Mouse (Mus musculus): Measurements from ENCODE around the gene Abcg2. TPM values are rescaled to one million over a fixed set of nuclear protein-coding genes. Genes with fewer than 3 reads are reported as not detected.
A peak's percentile ranks its signal among the peaks of the same experiment; 100 is the strongest.
"Not testable (repeated sequence)": the region's sequence is repeated elsewhere in the genome, so short reads cannot be mapped to it uniquely, and the experiment has no call there.

The Abcg2 gene
- polyA plus RNA-seq (2012; rRNA removed) (28.9 and 29.5 TPM in 2 replicates), polyA plus RNA-seq (2014; fragmentation: Nextera tagmentation; extraction: Ambion mirVana) (42.9 and 45.4 TPM in 2 replicates)

GRCm38 (mm10) chr6:58584223-58584622 lies at the start of gene Abcg2:
TSS of gene Abcg2 (plus strand) at chr6:58584523.
- WGBS, result 87% methylated on average over 3 of the region's 3 CpGs

DNA sequence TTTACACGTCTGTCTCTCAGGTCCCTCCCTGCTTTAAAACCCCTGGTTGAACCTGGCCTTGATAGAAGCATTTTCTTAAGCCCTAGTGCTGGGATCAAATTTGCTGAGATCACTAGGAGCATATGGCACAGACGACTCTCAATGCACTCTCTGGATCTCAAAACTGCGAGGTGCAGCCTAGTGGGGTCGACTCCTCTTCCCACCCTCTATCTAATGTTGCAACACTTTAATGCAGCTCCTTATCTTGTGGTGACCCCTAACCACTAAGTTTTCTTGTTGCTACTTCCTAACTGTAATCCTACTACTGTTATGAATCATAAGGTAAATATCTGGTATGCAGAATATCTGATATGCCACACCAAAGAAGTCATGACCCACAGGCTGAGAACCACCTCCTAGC lies 44.1 kb upstream of the Abcg2 start:
- 56% methylated on average over 4 of the region's 4 CpGs for WGBS
- H3K4me3 ChIP-seq (replicated peaks; ENCODE audit: low read length); DNase-seq (ENCODE audit: low spot score); H3K36me3 ChIP-seq (ENCODE audit: control insufficient read depth, insufficient read depth, low read length); H3K27ac ChIP-seq (replicated peaks; ENCODE audit: low read depth, low read length); H3K9me3 ChIP-seq (ENCODE audit: control insufficient read depth, low read length); ATAC-seq (ENCODE audit: low FRiP score, low read depth); H3K9ac ChIP-seq (ENCODE audit: low read depth, low read length, severe bottlenecking); H3K4me1 ChIP-seq (ENCODE audit: control insufficient read depth, insufficient read depth, low read length); H3K4me2 ChIP-seq (replicated peaks; ENCODE audit: low read depth, low read length, severe bottlenecking); H3K27me3 ChIP-seq (ENCODE audit: control insufficient read depth, insufficient read depth, low read length): not testable (repeated sequence)

More at GRCm38 (mm10) chr6:58584223-58584622, at the start of gene Abcg2:
- not testable (repeated sequence) for H3K9me3 ChIP-seq (ENCODE audit: control insufficient read depth, low read length); ATAC-seq (ENCODE audit: low FRiP score, low read depth); H3K9ac ChIP-seq (ENCODE audit: low read depth, low read length, severe bottlenecking); H3K27me3 ChIP-seq (ENCODE audit: control insufficient read depth, insufficient read depth, low read length); H3K4me1 ChIP-seq (ENCODE audit: control insufficient read depth, insufficient read depth, low read length); H3K4me2 ChIP-seq (replicated peaks; ENCODE audit: low read depth, low read length, severe bottlenecking); DNase-seq (ENCODE audit: low spot score); H3K27ac ChIP-seq (replicated peaks; ENCODE audit: low read depth, low read length); H3K36me3 ChIP-seq (ENCODE audit: control insufficient read depth, insufficient read depth, low read length); H3K4me3 ChIP-seq (replicated peaks; ENCODE audit: low read length)

DNA sequence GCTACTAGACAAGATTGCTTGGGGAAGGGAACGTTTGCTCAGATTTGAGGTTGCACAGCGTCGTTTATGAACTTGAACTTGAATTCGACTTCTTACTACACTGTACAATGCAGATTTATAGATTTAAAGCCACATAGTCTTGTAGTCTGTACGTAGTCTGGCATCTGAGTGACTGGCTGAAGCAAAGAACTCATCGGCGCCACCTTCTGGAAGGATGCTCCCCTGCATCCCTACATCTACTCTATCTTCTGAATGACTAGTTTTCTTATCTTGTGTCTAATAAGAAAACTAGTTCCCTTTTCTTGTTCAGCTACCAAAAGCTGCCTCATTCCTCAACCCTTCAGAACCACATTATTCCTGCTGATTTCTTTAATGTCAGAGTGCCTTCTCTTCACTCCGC lies 41.5 kb upstream of the Abcg2 start:
- H3K27me3 ChIP-seq (ENCODE audit: control insufficient read depth, insufficient read depth, low read length); ATAC-seq (ENCODE audit: low FRiP score, low read depth); H3K4me2 ChIP-seq (replicated peaks; ENCODE audit: low read depth, low read length, severe bottlenecking); H3K4me1 ChIP-seq (ENCODE audit: control insufficient read depth, insufficient read depth, low read length); H3K9me3 ChIP-seq (ENCODE audit: control insufficient read depth, low read length); H3K9ac ChIP-seq (ENCODE audit: low read depth, low read length, severe bottlenecking); H3K27ac ChIP-seq (replicated peaks; ENCODE audit: low read depth, low read length); H3K36me3 ChIP-seq (ENCODE audit: control insufficient read depth, insufficient read depth, low read length); H3K4me3 ChIP-seq (replicated peaks; ENCODE audit: low read length): not testable (repeated sequence)
- DNase-seq (ENCODE audit: low spot score), result peak; percentile 35
- WGBS, result 65% methylated on average over 8 of the region's 8 CpGs

DNA sequence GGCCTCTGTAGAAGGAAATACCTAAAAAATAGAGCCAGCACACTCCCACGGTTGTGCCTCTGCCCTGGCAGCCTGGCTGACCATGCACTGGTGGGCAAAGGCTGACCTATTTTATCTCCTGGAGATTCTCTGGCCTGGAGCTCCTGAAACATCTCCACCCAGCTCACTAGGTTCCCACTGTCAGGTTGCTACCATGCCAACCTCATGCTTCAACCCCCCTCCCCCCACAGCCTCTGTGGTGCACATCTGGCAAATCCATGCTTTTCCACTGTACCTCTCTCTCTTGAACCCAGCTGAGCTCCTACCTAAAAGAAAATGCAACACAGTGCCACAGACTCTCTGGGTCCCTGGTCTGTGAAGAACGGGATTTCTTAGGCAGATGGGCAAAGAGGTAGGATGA lies 39.4 kb upstream of the Abcg2 start:
- H3K4me2 ChIP-seq (replicated peaks; ENCODE audit: low read depth, low read length, severe bottlenecking); H3K9me3 ChIP-seq (ENCODE audit: control insufficient read depth, low read length); H3K4me1 ChIP-seq (ENCODE audit: control insufficient read depth, insufficient read depth, low read length); DNase-seq (ENCODE audit: low spot score); H3K36me3 ChIP-seq (ENCODE audit: control insufficient read depth, insufficient read depth, low read length); H3K9ac ChIP-seq (ENCODE audit: low read depth, low read length, severe bottlenecking); ATAC-seq (ENCODE audit: low FRiP score, low read depth); H3K27me3 ChIP-seq (ENCODE audit: control insufficient read depth, insufficient read depth, low read length); H3K27ac ChIP-seq (replicated peaks; ENCODE audit: low read depth, low read length); H3K4me3 ChIP-seq (replicated peaks; ENCODE audit: low read length): not testable (repeated sequence)
- 13% methylated on average over 2 of the region's 2 CpGs for WGBS

DNA sequence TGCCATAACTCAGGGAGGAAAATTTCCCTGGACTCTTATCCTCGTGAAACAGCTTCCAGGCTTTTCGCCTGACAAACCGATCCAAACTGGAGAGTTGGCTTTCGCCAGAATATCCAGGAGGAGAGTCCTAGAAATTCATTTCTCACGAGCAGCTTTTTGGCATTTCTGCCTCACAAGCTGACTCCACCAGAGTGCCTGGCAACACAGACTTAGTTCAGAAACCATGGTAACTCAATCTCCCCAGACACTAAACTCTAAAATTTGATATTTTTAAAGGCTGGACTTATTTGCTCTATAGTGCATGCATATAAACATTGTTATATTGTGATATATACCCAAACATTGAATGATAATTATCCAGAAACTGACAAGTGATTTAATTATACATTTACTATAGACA lies 38.3 kb upstream of the Abcg2 start:
- H3K9ac ChIP-seq (ENCODE audit: low read depth, low read length, severe bottlenecking); H3K27me3 ChIP-seq (ENCODE audit: control insufficient read depth, insufficient read depth, low read length); H3K4me3 ChIP-seq (replicated peaks; ENCODE audit: low read length); H3K4me1 ChIP-seq (ENCODE audit: control insufficient read depth, insufficient read depth, low read length); H3K9me3 ChIP-seq (ENCODE audit: control insufficient read depth, low read length); DNase-seq (ENCODE audit: low spot score); H3K27ac ChIP-seq (replicated peaks; ENCODE audit: low read depth, low read length); H3K4me2 ChIP-seq (replicated peaks; ENCODE audit: low read depth, low read length, severe bottlenecking); ATAC-seq (ENCODE audit: low FRiP score, low read depth); H3K36me3 ChIP-seq (ENCODE audit: control insufficient read depth, insufficient read depth, low read length): not testable (repeated sequence)
- WGBS, result 37% methylated on average over 5 of the region's 5 CpGs

GRCm38 (mm10) chr6:58546816-58547215 lies 37.5 kb upstream of the Abcg2 start:
- Histone ChIP-seq H3K27me3 (ENCODE audit: control insufficient read depth, insufficient read depth, low read length) (no peaks in the 10 kb centered on the region), H3K27ac (replicated peaks; ENCODE audit: low read depth, low read length) (no peak overlapping the region), H3K4me3 (replicated peaks; ENCODE audit: low read length) (no peak overlapping the region), H3K9ac (ENCODE audit: low read depth, low read length, severe bottlenecking) (no peak overlapping the region), H3K4me2 (replicated peaks; ENCODE audit: low read depth, low read length, severe bottlenecking) (no peak overlapping the region), H3K9me3 (ENCODE audit: control insufficient read depth, low read length) (no peaks in the 10 kb centered on the region), H3K36me3 (ENCODE audit: control insufficient read depth, insufficient read depth, low read length) (no peaks in the 10 kb centered on the region), H3K4me1 (ENCODE audit: control insufficient read depth, insufficient read depth, low read length) (no peaks in the 10 kb centered on the region)
- WGBS, result 9% methylated on average over 4 of the region's 4 CpGs
- TF ChIP-seq POLR2A (IDR thresholded peaks at IDR 0.05; ENCODE audit: borderline replicate concordance, extremely low read depth, insufficient read depth, insufficient read length), result no peak
- ATAC-seq (ENCODE audit: low FRiP score, low read depth) (no peak), DNase-seq (ENCODE audit: low spot score) (peak; percentile 61)

DNA sequence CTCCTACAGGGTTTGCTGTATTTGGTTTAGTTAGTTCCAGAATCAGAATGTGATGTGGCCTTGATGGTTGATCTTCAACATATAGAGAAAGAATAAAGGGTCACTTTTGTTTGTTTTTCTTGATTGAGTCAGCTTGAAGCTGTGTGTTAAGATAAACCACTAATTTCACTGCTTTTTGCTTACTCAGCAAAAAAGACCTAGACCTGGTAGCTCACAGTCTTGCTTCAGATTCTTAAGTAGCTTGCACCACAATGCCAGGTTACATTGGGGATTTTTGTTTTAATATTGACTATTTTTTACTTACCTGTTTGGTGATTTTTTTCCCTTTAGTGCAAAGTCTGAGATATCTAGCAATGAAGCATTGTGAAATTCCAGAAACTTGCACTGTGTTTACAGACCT lies 30.5 kb upstream of the Abcg2 start:
- H3K4me2 ChIP-seq (replicated peaks; ENCODE audit: low read depth, low read length, severe bottlenecking); H3K36me3 ChIP-seq (ENCODE audit: control insufficient read depth, insufficient read depth, low read length); H3K9ac ChIP-seq (ENCODE audit: low read depth, low read length, severe bottlenecking): not testable (repeated sequence)

DNA sequence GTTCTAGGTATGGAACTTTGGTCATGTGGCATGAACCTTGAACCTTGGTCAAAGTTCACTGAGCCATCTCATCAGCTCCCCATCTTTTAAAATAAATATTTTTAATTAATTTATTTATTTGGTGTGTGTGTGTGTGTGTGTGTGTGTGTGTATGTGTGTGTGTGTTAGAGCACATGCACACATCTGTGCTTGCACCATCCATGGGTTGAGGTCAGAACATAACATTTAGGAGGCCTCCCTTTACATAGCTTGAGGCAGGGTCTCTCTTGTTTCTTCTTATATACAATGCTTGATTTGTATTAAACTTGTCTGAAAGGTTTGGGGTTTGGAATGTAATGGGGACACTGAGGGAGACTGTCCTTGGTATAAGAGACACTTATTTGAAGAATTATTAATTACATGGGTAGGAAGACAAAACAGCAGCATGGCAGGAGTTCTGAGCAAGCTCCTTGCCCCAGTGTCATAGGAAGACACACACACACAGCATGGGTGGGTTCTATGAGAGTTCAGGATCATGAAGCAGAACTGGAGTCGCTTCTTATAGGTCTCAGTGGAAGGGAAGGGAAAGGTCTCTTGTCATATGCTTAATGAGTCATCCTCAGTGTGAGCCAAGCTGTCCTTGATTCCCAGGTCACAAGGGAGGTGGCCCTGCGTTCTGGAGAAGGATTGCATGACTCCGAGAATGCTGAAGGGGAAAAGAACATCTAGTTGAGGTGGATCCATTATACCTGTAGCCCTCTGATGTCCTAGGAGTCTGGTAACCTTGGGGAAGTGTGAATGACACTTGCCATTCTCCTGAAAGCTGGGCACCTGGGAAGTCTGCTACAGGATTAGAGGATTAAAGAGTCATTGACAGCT lies 9.9 kb downstream of the Abcg2 start:
- not testable (repeated sequence) for H3K9me3 ChIP-seq (ENCODE audit: control insufficient read depth, low read length); H3K4me2 ChIP-seq (replicated peaks; ENCODE audit: low read depth, low read length, severe bottlenecking); H3K27ac ChIP-seq (replicated peaks; ENCODE audit: low read depth, low read length); H3K4me1 ChIP-seq (ENCODE audit: control insufficient read depth, insufficient read depth, low read length); H3K27me3 ChIP-seq (ENCODE audit: control insufficient read depth, insufficient read depth, low read length); H3K9ac ChIP-seq (ENCODE audit: low read depth, low read length, severe bottlenecking); H3K36me3 ChIP-seq (ENCODE audit: control insufficient read depth, insufficient read depth, low read length); ATAC-seq (ENCODE audit: low FRiP score, low read depth); DNase-seq (ENCODE audit: low spot score); H3K4me3 ChIP-seq (replicated peaks; ENCODE audit: low read length)
- WGBS, result 39% methylated on average over 3 of the region's 3 CpGs

More for the DNA sequence above, 30.5 kb upstream of the Abcg2 start:
- not testable (repeated sequence) for H3K4me3 ChIP-seq (replicated peaks; ENCODE audit: low read length); H3K9me3 ChIP-seq (ENCODE audit: control insufficient read depth, low read length); H3K4me1 ChIP-seq (ENCODE audit: control insufficient read depth, insufficient read depth, low read length); H3K27me3 ChIP-seq (ENCODE audit: control insufficient read depth, insufficient read depth, low read length); ATAC-seq (ENCODE audit: low FRiP score, low read depth); DNase-seq (ENCODE audit: low spot score); H3K27ac ChIP-seq (replicated peaks; ENCODE audit: low read depth, low read length)

Measured in limb, embryonic 14.5 days (tissue).